Mouse (Mus musculus) MN1 (cell line): Measurements from ENCODE around the gene Angpt4.

Experiments
- DNase-seq: peaks from one replicate; pipeline ENCODE4 v3.0.0-alpha.2; 2016; ENCODE audit warnings: low spot score

The Angpt4 gene

GRCm38 (mm10) chr2:151984019-151984418 lies 73.0 kb downstream of the Angpt4 start:
- DNase-seq, result no peak

GRCm38 (mm10) chr2:151985426-151986172 lies 74.6 kb downstream of the Angpt4 start:
- DNase-seq, result no peak

- DNase-seq, result no peak
Measured at GRCm38 (mm10) chr2:151986958-151987357, 75.9 kb downstream of the Angpt4 start.

- DNase-seq, result no peak
Measured at GRCm38 (mm10) chr2:151988978-151989377, 78.0 kb downstream of the Angpt4 start.

- DNase-seq, result no peak
Measured at GRCm38 (mm10) chr2:151990985-151991394, 80.0 kb downstream of the Angpt4 start.

GRCm38 (mm10) chr2:151991446-151991845 lies 80.4 kb downstream of the Angpt4 start:
- DNase-seq, result no peak

GRCm38 (mm10) chr2:151994350-151995122 lies 83.5 kb downstream of the Angpt4 start:
- DNase-seq, result peak; percentile 76
